Mouse (Mus musculus): ENCODE data around the gene Ap2m1.
A peak's percentile ranks its signal among the peaks of the same experiment; 100 is the strongest.

The Ap2m1 gene

DNA sequence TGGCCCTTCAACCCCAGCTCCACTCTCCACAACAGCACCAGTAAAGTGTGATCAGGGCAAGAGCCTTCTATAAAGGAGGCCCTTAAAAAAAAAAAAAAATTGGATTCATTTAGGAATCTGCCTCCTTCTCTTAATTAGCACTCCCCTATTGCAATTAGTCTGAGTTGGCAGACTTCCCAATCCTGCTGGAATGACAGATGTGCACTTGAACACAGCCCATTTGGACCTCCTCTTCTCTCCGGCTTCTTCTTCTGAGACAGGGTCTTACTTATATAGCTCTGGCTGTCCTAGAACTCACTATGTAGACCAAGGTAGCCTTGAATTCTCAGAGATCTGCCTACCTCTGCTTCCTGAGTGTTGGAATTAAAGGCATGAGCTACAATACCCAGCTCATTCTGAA is 5.9 kb upstream of the Ap2m1 start:
- DNase-seq (ENCODE audit: low spot score in 2 of 2) = no peak

DNA sequence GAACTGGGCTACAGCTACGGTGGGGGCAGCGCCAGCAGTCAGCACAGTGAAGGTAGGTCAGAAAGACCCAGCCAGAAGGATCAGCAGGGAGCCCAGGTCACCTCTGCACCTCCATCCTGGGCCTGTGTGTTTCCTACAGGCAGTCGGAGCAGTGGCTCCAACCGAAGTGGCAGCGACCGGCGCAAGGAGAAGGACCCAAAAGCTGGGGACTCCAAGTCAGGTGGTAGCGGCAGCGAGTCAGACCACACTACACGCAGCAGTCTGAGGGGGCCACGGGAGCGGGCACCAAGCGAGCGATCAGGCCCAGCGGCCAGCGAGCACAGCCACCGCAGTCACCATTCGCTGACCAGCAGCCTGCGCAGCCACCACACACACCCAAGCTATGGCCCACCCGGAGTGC is 4.3 kb upstream of the Ap2m1 start:
- DNase-seq (ENCODE audit: low spot score in 2 of 2) = no peak

DNA sequence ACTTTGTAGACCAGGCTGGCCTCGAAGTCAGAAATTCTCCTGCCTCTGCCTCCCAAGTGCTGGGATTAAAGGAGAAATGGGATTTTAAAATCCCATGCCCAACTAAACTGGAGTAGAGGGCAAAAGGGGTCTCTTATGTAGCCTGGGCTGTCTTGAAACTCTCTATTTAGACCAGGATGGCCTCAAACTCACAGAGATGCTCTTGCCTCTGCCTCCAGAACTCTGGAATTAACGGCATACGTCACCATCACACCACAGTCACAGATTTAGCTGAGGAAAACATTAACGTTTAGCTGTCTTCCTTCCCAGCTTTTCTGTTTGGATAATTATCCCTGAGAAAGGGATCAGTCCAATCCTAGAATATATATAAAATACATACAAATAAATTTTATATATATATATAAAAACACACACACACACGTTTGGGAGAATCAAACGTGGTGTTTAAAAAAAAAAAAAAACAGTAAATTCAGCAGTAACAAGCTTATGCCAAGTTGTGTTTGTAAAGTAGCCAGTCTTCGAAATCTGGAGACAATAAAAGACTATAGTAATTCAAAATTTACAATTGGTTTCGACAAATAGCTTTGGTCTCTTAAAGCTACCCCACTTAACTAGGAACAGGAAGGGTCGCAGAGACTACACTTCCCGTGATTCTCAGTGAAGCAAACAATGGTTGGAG is 522 bp upstream of the Ap2m1 start:
- no peak for DNase-seq (ENCODE audit: low spot score in 2 of 2)

DNA sequence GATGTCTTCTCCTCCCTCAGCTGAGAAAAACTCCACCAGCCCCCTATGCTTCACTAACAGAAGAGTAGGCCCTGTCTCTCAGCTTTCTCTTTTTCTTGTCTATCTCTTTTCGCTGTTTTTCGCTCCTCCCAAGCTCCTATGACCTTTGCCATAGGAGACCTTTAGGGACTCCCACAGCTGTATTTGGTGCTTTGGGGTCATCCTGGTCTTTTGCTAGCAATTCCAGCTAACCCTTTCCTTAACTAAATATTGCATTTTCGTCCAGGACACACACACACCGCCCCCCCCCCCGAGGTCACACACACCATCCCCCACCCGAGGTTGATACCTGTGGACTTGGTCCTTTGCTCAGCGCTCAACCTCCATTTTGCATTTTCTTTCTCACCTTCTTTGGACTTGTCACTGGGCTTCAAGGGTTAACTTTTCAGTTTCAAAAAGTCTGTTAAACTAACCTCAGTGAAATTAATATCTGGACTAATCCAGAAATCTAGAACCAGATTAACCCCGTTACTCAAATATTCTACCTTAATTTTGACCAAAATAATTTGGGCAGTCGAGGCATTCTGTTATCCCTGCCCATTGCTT is 895 bp downstream of the Ap2m1 start:
- no peak for DNase-seq (ENCODE audit: low spot score in 2 of 2)

DNA sequence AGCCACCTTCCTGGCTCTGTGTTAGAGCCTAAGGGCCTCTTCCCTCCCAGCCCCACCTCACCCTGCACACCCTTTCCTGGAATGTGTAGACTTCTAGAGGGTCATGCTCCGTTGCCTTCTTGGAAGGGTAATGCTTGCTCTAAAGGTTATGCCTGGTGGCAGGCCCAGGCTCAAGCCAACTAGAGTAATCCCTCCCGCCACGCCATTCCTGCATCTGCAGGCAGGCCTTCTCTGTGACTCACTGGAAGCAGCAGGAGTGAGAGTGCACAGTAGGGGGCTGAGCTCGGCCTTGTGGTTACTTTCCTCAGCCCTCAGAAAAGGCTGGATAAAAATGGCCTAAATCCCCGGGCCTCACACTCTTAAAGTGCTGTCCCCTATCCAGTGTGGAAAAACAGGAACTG is 1.8 kb downstream of the Ap2m1 start:
- no peak for DNase-seq (ENCODE audit: low spot score in 2 of 2)

DNA sequence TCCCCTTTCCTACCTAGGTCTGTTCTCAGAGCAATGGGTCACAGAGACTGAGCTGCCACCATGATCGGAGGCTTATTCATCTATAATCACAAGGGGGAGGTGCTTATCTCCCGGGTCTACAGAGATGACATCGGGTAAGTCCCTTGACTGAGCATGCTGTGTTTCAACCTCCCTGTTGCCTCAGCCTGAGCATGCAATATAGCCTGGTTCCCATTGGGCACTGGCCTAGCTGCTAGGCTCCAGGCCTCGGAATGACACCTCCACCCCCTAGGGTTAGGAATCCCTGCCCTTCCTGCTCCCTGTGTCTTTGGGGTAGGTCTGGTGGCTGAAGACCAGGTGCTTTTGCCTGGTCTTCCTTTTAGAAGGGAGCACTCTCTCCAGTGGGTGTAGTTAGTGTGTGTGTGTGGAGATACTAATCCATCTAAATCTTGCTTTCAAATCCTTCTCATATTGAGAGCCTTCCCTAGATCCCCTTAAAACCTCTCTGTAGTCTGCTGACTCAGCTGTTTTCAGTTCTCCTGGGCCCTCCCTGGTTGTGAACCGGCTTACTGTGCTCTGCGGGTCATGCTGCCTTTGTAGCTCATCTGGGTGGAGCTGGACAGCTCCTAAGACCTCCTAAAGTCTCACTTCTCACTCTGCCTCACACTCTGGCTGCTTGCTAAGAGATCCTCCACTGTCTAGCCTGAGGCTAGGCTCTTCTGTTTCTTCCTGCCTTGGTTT is 2.5 kb downstream of the Ap2m1 start:
- DNase-seq (ENCODE audit: low spot score in 2 of 2) = no peak

DNA sequence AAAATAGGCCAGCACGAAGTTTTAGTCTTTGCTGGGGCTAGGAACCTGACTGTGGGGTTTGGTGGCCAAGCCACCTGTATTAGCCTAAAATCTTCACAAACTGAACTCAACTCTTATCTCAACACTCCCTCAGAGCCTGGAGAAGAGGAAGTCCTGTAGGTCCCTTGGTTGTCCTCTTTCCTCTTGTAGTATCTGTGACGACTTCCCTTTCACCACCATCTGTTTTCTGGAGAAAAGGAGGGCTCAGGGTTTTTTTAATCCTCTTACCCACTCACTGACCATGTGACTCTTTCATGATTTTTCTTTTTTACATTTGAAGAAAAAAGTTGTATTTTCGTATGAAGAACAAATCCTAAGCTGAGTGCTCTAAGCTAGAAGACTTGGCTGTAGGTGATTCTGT is 4.4 kb downstream of the Ap2m1 start:
- DNase-seq (ENCODE audit: low spot score in 2 of 2) = no peak

DNA sequence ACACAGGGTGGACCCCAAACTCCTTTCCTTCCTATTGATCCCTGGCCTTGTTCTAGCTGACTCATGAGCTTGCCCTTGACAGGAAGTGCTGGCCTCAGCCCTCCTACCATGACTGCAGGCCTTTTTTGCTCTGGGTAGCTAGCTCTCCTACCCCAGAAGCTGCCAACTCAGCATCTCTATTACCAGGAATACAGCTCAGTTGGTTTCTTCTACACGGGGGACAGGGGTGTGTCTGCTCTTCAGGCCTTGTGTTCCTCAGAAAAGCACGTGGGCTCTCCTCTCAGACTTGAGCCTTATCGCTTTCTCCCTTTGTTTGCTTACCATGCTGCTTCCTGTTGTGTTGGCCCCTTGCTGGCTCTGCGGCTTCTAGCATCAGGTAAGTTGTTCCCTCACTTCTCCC is 5.2 kb downstream of the Ap2m1 start:
- DNase-seq (ENCODE audit: low spot score in 2 of 2) = no peak

DNA sequence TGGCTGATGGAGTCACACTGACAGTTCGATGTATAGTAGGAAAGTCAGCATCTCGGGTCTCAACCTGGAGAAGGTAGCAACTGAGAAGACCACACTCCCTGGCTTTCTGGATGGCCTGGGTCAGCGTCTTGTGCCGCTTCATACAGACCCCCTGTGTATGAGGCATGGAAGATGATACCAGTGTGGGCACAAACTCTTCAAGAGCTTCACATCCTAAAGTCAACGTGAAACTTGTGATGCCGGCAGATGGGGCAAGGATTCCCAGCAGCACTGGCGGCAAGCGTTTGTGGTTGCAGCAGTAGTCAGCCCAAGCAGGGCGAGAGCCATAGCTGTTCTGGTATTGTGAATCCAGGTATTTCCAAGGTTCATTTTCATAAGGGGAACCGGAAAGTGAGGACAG is 10.4 kb downstream of the Ap2m1 start:
- DNase-seq (ENCODE audit: low spot score in 2 of 2) = no peak

DNA sequence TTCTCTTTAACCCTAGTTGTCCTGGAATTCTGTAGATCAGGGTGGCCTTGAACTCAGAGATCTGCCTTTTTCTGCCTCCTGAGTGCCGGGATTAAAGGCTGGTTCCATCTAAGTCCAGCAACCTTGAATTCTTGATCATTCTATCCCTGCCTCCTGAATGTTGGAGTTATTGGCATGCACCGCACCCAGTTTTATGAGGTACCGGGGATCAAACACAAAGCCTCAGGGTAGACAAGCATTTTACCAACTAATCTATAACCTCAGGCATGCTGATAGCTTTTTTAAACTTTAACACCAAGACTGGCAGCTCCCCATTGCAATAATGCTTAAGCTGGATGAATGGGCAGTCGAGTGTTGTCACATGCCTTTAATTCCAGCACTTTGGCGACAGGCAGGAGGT is 12.1 kb downstream of the Ap2m1 start:
- DNase-seq (ENCODE audit: low spot score in 2 of 2) = no peak

DNA sequence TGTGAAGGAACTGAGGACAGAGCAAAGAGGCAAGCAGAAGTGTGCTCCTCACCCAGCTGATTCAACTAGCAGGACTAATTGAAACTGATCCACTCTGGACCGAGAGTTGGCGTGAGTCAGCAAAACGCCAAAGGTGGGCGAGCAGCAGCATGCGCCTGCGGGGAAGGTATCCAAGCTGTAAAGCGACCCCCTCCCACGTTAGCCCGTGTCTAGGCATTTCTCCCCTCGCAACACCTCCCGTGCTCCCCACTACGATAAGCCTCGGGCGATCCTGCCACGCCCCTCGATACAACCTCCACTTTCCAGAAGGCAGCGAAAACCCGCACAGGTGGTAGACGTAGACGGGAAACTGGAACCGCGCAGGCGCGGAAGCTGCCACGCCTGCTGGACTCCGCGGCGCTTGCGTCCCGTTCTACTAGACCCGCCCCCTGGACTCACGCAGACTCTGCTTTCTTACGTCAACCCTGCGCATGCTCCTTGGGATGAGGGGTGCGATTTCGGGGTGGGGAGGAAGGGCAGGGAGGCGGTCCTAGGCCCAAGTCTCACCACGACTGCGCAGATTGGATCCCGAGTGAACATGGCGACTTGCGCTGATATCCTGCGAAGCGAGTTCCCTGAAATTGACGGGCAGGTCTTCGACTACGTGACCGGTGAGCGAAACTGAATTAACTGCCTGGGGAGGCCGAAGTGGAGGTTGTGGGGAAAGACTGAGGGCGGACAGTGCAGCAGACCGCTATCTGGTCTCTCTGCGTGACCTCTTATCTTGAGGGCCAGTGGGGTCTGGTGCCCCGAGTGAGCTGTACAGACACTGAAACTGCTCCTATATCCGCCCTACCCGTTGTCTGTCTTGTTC is 13.0 kb downstream of the Ap2m1 start, which contains the start of gene Abcf3:
TSS of gene Abcf3 (plus strand) at position 482 of the 853 bp plus-strand sequence.
- peak; percentile 99 for DNase-seq (ENCODE audit: low spot score in 2 of 2)

DNA sequence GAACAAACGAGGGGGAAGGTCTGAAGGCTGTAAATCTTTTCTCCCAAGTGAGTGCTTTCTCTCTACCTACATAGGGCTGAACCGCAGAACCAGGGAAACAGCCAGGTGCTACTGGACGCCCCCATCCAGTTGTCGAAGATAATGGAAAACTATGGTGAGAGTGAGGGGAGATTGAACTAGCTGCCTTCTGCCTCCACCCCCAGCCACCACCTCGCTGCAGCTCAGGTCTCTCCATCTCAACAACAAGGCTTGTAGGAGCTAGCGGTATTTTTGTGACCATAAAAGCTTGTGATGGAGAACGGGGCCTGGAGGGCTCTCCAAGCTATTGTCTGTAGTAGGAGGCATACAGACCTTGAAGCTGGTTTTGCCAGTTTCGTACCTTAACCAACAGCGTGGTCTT is 13.9 kb downstream of the Ap2m1 start:
- DNase-seq (ENCODE audit: low spot score in 2 of 2) = no peak

DNA sequence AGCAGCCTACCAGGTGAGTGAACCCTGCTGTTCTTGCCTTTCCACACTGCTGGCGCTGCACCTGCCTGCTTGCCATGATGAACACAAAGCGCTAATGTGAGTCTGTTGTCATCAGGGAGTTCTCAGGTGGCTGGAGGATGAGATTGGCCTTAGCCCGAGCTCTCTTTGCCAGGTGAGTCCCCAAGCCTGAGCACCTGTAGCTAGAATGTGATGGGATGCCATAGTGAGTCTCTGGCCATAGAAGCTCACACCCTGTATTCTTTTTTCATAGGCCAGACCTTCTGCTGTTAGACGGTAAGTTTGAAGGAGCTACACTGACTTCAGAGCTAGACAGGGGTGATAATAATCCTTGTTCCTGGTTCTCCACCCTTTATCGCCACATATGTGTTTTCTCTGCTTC is 16.4 kb downstream of the Ap2m1 start:
- DNase-seq (ENCODE audit: low spot score in 2 of 2) = no peak

DNA sequence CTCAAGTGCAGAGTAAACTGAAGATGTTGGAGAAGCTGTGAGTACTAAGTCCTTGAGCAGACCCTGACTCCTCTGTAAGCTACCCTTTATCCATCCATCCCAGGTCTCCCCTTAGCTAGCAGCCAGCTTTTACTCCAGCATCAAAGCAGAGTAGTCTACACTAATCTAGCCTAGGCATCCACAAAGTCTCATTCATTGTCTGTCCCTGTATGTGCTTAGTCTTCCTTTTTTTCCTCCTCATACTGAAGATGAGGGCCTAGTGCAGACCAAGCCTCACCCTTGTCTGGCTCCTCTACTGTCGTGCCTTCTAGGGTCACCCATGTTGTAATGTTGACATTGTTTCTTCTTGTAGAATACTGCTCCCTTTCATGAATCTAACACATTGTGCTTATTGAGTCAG is 17.3 kb downstream of the Ap2m1 start:
- DNase-seq (ENCODE audit: low spot score in 2 of 2) = no peak

DNA sequence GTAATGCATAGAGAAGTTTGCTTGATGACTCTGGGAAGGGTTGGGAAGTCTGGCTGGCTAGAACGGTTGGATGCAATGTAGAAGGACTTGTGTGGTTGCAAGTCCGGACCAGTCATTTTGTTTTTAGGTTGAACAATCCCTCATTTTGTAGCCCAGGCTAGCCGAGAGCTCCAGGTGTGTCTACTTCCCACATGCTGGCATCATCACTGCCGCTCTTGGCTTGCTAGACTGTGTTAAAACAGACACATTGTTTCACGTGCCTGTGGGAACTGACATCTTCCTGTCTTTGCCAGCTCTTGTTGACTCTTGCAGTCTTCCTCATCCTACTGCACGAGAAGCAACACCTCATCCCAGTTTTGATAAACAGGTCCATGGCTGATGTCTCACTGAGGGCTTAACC is 19.7 kb downstream of the Ap2m1 start:
- no peak for DNase-seq (ENCODE audit: low spot score in 2 of 2)

DNA sequence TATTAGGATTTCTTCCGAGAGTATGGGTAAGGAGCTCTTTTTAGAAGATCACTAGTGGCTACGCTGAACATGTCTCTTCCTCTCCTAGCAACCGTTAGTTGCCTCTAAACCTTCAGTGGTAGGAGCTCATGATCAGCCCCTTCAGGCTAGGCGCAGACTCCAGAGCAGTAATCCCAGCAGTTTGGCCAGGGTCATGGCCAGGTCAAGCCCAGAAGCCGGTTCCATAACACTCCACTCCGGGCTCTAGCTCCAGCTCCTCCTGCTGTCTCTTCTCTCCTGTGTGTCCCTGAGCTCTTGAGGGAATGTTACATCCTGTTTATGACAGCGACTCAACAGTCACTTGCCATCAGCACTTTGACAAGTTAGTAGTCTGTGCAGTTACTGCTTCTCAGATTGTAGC is 22.1 kb downstream of the Ap2m1 start:
- DNase-seq (ENCODE audit: low spot score in 2 of 2) = no peak

DNA sequence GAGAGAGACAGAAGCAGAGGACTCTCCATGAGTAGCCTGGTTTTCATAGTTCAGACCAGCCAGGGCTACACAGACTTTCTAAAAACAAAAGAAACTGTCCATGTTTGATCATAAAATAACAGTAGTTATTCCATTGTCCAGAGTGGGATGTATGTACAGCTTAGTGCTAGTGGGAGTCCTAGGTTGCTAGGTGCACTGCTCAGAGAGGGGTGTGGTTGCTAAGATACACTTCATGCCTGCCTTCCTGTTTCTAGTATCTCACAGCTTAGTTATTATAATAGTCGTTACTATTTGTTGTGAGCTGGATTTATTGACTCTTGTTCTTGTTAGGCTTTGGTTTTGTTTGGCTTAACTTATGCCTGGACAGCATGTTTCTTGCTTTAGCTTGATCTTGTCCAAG is 29.8 kb downstream of the Ap2m1 start:
- no peak for DNase-seq (ENCODE audit: low spot score in 2 of 2)

DNA sequence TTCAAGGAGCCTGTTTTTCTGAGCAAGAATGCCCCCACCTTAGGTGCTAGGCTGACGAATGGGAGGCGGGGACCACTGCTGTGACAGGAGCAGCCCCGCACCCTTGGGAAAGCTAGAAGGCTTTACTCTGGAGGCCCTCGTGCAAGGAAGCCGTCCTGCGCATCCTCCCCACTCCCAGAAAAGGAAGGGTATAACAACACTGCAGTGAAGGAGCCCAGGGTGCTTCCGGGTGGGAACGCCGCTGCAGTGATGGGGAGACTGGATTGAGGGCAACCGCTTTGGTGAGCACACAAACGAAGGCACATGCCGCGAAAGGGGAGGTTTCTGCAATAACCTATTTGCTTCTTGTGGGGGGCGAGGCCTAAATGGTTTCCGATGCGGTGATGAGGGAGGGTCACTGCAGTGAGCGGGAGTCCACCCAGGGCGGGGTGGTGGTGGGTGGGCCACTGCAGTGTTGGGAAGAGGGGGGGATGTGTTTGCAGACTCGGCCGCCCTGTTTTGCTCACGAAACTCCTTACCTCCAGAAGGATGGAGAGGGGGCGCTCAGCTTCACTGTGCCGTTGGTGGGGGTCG is 54.2 kb downstream of the Ap2m1 start, which contains the start of gene Vwa5b2:
TSS of gene Vwa5b2 (plus strand) at position 106 of the 573 bp plus-strand sequence.
- no peak for DNase-seq (ENCODE audit: low spot score in 2 of 2)

DNA sequence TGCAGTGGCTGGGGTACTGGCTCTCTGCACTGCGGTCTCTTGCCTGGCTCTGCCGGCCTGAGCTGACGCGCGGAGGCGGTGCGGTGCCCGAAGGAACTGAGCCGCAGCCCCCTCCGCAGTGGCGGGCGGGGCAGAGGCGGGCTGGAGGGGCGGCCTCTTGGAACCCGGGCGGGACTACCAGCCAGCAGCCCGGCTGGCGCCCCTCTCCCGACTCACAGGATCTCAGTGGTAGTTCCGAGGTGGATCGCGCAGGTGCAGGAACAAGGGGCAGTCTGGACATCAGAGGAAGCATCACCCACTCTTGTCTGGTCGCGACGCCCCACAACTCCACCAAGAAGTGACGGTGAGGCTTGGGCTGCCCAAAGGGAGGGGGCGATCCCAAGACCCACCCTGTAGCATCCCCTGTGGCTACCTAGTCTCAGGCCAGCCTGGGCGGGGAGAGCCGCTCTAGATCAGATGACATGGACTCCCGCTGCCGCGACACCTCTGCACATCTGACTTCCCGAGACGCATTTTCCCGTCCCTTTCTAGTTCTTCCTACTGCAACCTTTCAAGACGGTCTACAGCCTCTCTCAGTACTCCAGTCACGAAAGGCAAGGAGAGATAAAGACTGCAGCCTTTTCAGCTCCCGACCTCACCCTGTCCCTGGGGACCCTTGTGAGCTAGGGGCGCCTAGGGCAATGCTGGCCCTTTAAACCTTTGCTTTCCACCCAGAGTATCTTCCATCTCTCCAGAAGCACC is 54.8 kb downstream of the Ap2m1 start:
- DNase-seq (ENCODE audit: low spot score in 2 of 2) = no peak

DNA sequence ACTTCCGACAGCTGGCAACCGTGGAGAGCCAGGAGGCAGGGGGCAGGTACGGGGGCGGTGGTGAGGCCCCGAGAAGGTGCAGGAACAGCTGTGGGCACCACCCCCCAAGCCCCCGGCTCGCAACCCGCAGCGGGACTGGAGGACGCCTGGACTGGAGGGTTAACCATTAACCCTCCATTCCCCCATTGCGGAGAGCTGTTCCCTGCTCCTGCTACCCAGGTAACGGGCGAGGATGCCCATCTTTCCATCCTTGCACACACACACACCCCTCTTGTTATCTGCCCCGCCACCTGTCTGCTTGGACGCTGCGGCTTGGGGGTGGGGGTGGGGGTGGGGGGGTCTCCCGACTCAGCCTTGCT is 55.4 kb downstream of the Ap2m1 start:
- DNase-seq (ENCODE audit: low spot score in 2 of 2) = no peak

DNA sequence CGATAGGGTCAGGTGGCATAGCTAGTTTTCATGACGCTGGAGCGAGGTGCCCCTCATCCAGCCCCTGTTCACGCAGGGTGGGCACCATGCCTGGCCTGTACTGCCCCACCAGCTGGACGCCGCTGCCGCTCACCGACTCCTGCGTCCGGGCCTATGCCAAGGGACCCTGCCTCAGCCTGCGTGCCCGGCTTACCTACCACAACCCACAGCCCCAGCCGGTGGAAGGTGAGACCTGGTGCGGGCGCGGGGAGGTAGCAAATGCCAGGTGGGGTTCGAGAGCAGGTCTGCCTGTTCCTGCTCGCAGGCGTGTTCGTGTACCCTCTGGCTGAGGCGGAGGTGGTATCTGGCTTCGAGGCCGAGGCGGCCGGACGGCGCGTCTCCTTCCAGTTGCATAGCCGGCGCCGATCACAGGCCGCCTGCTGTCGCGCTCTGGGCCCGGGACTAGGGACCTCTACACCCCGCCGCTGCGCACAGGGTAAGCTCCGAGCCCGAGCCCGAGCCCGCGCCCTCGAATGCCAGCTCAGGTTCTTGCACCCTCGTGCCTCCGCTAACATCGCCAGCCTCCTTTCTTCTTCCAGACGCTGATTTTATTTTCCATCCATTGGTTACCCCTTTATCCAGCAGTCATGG is 55.9 kb downstream of the Ap2m1 start:
- no peak for DNase-seq (ENCODE audit: low spot score in 2 of 2)

All from heart, adult 9 months (tissue).